Mouse (Mus musculus): Measurements from ENCODE around the gene Gm9736. TPM values are rescaled to one million over a fixed set of nuclear protein-coding genes. Genes with fewer than 3 reads are reported as not detected.
A peak's percentile ranks its signal among the peaks of the same experiment; 100 is the strongest.
"Not testable (repeated sequence)": the region's sequence is repeated elsewhere in the genome, so short reads cannot be mapped to it uniquely, and the experiment has no call there.

The Gm9736 gene
- polyA plus RNA-seq (2012; rRNA removed) = not detected in 2 replicates

GRCm38 (mm10) chr10:77751254-77751653, at the start of gene Gm9736:
Gene Gm9736, minus strand, starts transcription at chr10:77751354.
- not testable (repeated sequence) for DNase-seq; H3K4me1 ChIP-seq (ENCODE audit: control insufficient read depth, insufficient read depth, low read length); H3K4me3 ChIP-seq (replicated peaks; ENCODE audit: insufficient read depth, low read depth, low read length); H3K27ac ChIP-seq (ENCODE audit: insufficient read depth, low read length); H3K27me3 ChIP-seq (ENCODE audit: control insufficient read depth, insufficient read depth, low read length)
- 17% methylated on average over 1 of the region's 1 CpGs for WGBS

- TF ChIP-seq CTCF (IDR thresholded peaks at IDR 0.05; ENCODE audit: borderline replicate concordance, insufficient read depth, low read depth, low read length) = no peak
- no peak for TF ChIP-seq POLR2A (IDR thresholded peaks at IDR 0.05; ENCODE audit: borderline replicate concordance, insufficient read depth, low read length)
- DNase-seq = no peak
- Histone ChIP-seq H3K27ac (ENCODE audit: insufficient read depth, low read length) (no peak within 1 kb of the TSS), H3K4me3 (replicated peaks; ENCODE audit: insufficient read depth, low read depth, low read length) (no peak within 1 kb of the TSS), H3K4me1 (ENCODE audit: control insufficient read depth, insufficient read depth, low read length) (no peaks in the 10 kb centered on the region), H3K27me3 (ENCODE audit: control insufficient read depth, insufficient read depth, low read length) (no peaks in the 10 kb centered on the region)
- 64% methylated on average over 8 of the region's 8 CpGs for WGBS
Observed at GRCm38 (mm10) chr10:77798921-77799508, 47.9 kb upstream of the Gm9736 start, which contains the start of gene Gm19668. Gene Gm19668, minus strand, starts transcription at chr10:77799133.

- 36% methylated on average over 3 of the region's 3 CpGs for WGBS
- not testable (repeated sequence) for H3K27ac ChIP-seq (ENCODE audit: insufficient read depth, low read length); H3K27me3 ChIP-seq (ENCODE audit: control insufficient read depth, insufficient read depth, low read length); H3K4me1 ChIP-seq (ENCODE audit: control insufficient read depth, insufficient read depth, low read length); H3K4me3 ChIP-seq (replicated peaks; ENCODE audit: insufficient read depth, low read depth, low read length)
- peak in 1 of 2 experiments; percentile 23 for DNase-seq
Observed at GRCm38 (mm10) chr10:77798164-77798920, 47.2 kb upstream of the Gm9736 start.

GRCm38 (mm10) chr10:77797677-77798076, 46.5 kb upstream of the Gm9736 start:
- TF ChIP-seq CTCF (IDR thresholded peaks at IDR 0.05; ENCODE audit: borderline replicate concordance, insufficient read depth, low read depth, low read length) (no peak), POLR2A (IDR thresholded peaks at IDR 0.05; ENCODE audit: borderline replicate concordance, insufficient read depth, low read length) (no peak)
- no peaks in the 10 kb centered on the region for H3K27me3 ChIP-seq (ENCODE audit: control insufficient read depth, insufficient read depth, low read length)
- H3K4me3 ChIP-seq (replicated peaks; ENCODE audit: insufficient read depth, low read depth, low read length) = no peak overlapping the region
- 39% methylated on average over 3 of the region's 3 CpGs for WGBS
- DNase-seq = no peak
- no peaks in the 10 kb centered on the region for H3K4me1 ChIP-seq (ENCODE audit: control insufficient read depth, insufficient read depth, low read length)
- H3K27ac ChIP-seq (ENCODE audit: insufficient read depth, low read length) = no peak overlapping the region

GRCm38 (mm10) chr10:77794976-77795375, 43.8 kb upstream of the Gm9736 start, which contains the start of gene Gm9639:
Gene Gm9639, minus strand, starts transcription at chr10:77795076.
- Histone ChIP-seq H3K27ac (ENCODE audit: insufficient read depth, low read length) (no peak within 1 kb of the TSS), H3K4me3 (replicated peaks; ENCODE audit: insufficient read depth, low read depth, low read length) (no peak within 1 kb of the TSS), H3K4me1 (ENCODE audit: control insufficient read depth, insufficient read depth, low read length) (no peaks in the 10 kb centered on the region), H3K27me3 (ENCODE audit: control insufficient read depth, insufficient read depth, low read length) (no peaks in the 10 kb centered on the region)
- DNase-seq = no peak
- TF ChIP-seq POLR2A (IDR thresholded peaks at IDR 0.05; ENCODE audit: borderline replicate concordance, insufficient read depth, low read length) (no peak), CTCF (IDR thresholded peaks at IDR 0.05; ENCODE audit: borderline replicate concordance, insufficient read depth, low read depth, low read length) (no peak)
- 44% methylated on average over 2 of the region's 2 CpGs for WGBS

- WGBS = 90% methylated on average over 2 of the region's 2 CpGs
- no peak for TF ChIP-seq POLR2A (IDR thresholded peaks at IDR 0.05; ENCODE audit: borderline replicate concordance, insufficient read depth, low read length)
- TF ChIP-seq CTCF (IDR thresholded peaks at IDR 0.05; ENCODE audit: borderline replicate concordance, insufficient read depth, low read depth, low read length) = no peak
- DNase-seq = no peak
Observed at GRCm38 (mm10) chr10:77788621-77789020, 37.5 kb upstream of the Gm9736 start.

GRCm38 (mm10) chr10:77787876-77788275, 36.7 kb upstream of the Gm9736 start, which contains the start of gene Gm7137:
Gene Gm7137, minus strand, starts transcription at chr10:77788200.
- H3K27me3 ChIP-seq (ENCODE audit: control insufficient read depth, insufficient read depth, low read length); H3K27ac ChIP-seq (ENCODE audit: insufficient read depth, low read length); H3K4me1 ChIP-seq (ENCODE audit: control insufficient read depth, insufficient read depth, low read length); H3K4me3 ChIP-seq (replicated peaks; ENCODE audit: insufficient read depth, low read depth, low read length); DNase-seq: not testable (repeated sequence)
- 35% methylated on average over 1 of the region's 1 CpGs for WGBS

More at GRCm38 (mm10) chr10:77788621-77789020, 37.5 kb upstream of the Gm9736 start:
- Histone ChIP-seq H3K4me1 (ENCODE audit: control insufficient read depth, insufficient read depth, low read length) (no peaks in the 10 kb centered on the region), H3K27ac (ENCODE audit: insufficient read depth, low read length) (no peak overlapping the region), H3K27me3 (ENCODE audit: control insufficient read depth, insufficient read depth, low read length) (no peaks in the 10 kb centered on the region), H3K4me3 (replicated peaks; ENCODE audit: insufficient read depth, low read depth, low read length) (no peak overlapping the region)

GRCm38 (mm10) chr10:77783396-77783795, 32.2 kb upstream of the Gm9736 start:
- H3K4me3 ChIP-seq (replicated peaks; ENCODE audit: insufficient read depth, low read depth, low read length); H3K27me3 ChIP-seq (ENCODE audit: control insufficient read depth, insufficient read depth, low read length); H3K4me1 ChIP-seq (ENCODE audit: control insufficient read depth, insufficient read depth, low read length); DNase-seq; H3K27ac ChIP-seq (ENCODE audit: insufficient read depth, low read length): not testable (repeated sequence)
- 95% methylated on average over 3 of the region's 3 CpGs for WGBS

- 43% methylated on average over 1 of the region's 1 CpGs for WGBS
Observed at GRCm38 (mm10) chr10:77782442-77782841, 31.3 kb upstream of the Gm9736 start, which contains the start of gene Gm3250. Gene Gm3250, minus strand, starts transcription at chr10:77782542.

GRCm38 (mm10) chr10:77776844-77777243, 25.7 kb upstream of the Gm9736 start, which contains the start of gene Gm7138:
Gene Gm7138, minus strand, starts transcription at chr10:77776944.
- not testable (repeated sequence) for DNase-seq; H3K4me3 ChIP-seq (replicated peaks; ENCODE audit: insufficient read depth, low read depth, low read length); H3K27me3 ChIP-seq (ENCODE audit: control insufficient read depth, insufficient read depth, low read length); H3K4me1 ChIP-seq (ENCODE audit: control insufficient read depth, insufficient read depth, low read length); H3K27ac ChIP-seq (ENCODE audit: insufficient read depth, low read length)
- WGBS = 45% methylated on average over 1 of the region's 1 CpGs

More at GRCm38 (mm10) chr10:77782442-77782841, 31.3 kb upstream of the Gm9736 start, which contains the start of gene Gm3250:
- not testable (repeated sequence) for DNase-seq; H3K27me3 ChIP-seq (ENCODE audit: control insufficient read depth, insufficient read depth, low read length); H3K4me3 ChIP-seq (replicated peaks; ENCODE audit: insufficient read depth, low read depth, low read length); H3K4me1 ChIP-seq (ENCODE audit: control insufficient read depth, insufficient read depth, low read length); H3K27ac ChIP-seq (ENCODE audit: insufficient read depth, low read length)

- not testable (repeated sequence) for DNase-seq; H3K4me1 ChIP-seq (ENCODE audit: control insufficient read depth, insufficient read depth, low read length); H3K4me3 ChIP-seq (replicated peaks; ENCODE audit: insufficient read depth, low read depth, low read length); H3K27ac ChIP-seq (ENCODE audit: insufficient read depth, low read length); H3K27me3 ChIP-seq (ENCODE audit: control insufficient read depth, insufficient read depth, low read length)
- 77% methylated on average over 1 of the region's 3 CpGs for WGBS
Observed at GRCm38 (mm10) chr10:77772142-77772541, 21.0 kb upstream of the Gm9736 start.

Data from cerebellum, adult 2 months (tissue).